Mouse (Mus musculus) heart, embryonic 15.5 days (tissue): ENCODE measurements around the gene Cga. TPM values are rescaled to one million over a fixed set of nuclear protein-coding genes. Genes with fewer than 3 reads are reported as not detected.
A peak's percentile ranks its signal among the peaks of the same experiment; 100 is the strongest.
"Not testable (repeated sequence)": the region's sequence is repeated elsewhere in the genome, so short reads cannot be mapped to it uniquely, and the experiment has no call there.

Experiments used
- ATAC-seq: fragments of 200-750 bp; cut with Nextera tagmentation; replicated peaks from 2 replicates; pipeline ENCODE4 v1.8.0; 2017; ENCODE audit warnings: low read depth, moderate TSS enrichment; ENCODE audit not compliant: insufficient number of reproducible peaks, insufficient read depth, low FRiP score
- H3K27ac ChIP-seq: fragments of 300-500 bp; sonication (generic); 2 replicates; pipeline ENCODE4 v1.5.1; 2015; ENCODE audit warnings: mild to moderate bottlenecking, inconsistent platforms
- H3K27me3 ChIP-seq: fragments of 300-500 bp; sonication (generic); 2 replicates; pipeline ENCODE4 v1.6.1; 2015; ENCODE audit warnings: inconsistent platforms
- H3K36me3 ChIP-seq: fragments of 300-500 bp; sonication (generic); 2 replicates; pipeline ENCODE4 v1.6.1; 2015; ENCODE audit warnings: mild to moderate bottlenecking, inconsistent platforms
- H3K4me1 ChIP-seq: fragments of 300-500 bp; sonication (generic); replicated peaks from 2 replicates; pipeline ENCODE4 v1.6.1; 2015; ENCODE audit warnings: inconsistent platforms
- H3K4me2 ChIP-seq: fragments of 300-500 bp; sonication (generic); 2 replicates; pipeline ENCODE4 v1.6.1; 2015; ENCODE audit warnings: inconsistent platforms, mild to moderate bottlenecking, moderate library complexity
- H3K4me3 ChIP-seq: fragments of 300-500 bp; sonication (generic); 2 replicates; pipeline ENCODE4 v1.5.1; 2015; ENCODE audit warnings: mild to moderate bottlenecking, inconsistent platforms
- H3K9ac ChIP-seq: fragments of 300-500 bp; sonication (generic); 2 replicates; pipeline ENCODE4 v1.6.1; 2015; ENCODE audit warnings: mild to moderate bottlenecking, inconsistent platforms
- H3K9me3 ChIP-seq: fragments of 300-500 bp; sonication (generic); replicated peaks from 2 replicates; pipeline ENCODE4 v1.6.1; 2016; ENCODE audit warnings: inconsistent platforms
- WGBS: fragments of 180-500 bp; shearing (Covaris S2); methylation state at CpG from one replicate; pipeline ENCODE4 v1.1.7; 2015; ENCODE audit warnings: mixed read lengths; 5-methylcytosine and 5-hydroxymethylcytosine counted together
- polyA plus RNA-seq: library from polyadenylated mRNA; unstranded; fragments of >200 nt; fragmentation: Nextera tagmentation; extraction: Ambion mirVana; gene quantifications from 2 replicates; pipeline ENCODE4 v1.2.1, GENCODE M21; 2015

The Cga gene
- polyA plus RNA-seq, 1 experiment from 2014 or later: not detected

DNA sequence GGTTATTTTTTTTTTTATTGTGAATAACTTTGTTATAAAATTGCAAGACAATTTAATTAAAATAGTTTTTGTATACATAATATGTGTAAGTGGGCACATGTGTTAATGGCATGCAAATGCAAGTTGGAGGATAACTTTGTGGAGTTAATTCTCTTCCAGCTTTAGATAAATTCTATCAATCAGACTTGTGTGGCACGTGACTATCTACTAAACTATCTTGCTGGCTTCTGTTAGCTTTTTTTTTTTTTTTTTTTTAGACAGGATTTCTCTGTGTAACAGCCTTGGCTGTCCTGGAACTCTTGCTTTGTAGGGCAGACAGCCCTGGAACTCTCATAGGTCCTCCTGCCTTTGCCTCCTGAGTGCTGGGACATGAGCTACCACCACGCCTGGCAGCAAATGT, 4.9 kb downstream of the Cga start:
- no peak overlapping the region for H3K9ac ChIP-seq
- whole genome bisulfite sequencing: 62% methylated on average over 2 of the region's 2 CpGs

DNA sequence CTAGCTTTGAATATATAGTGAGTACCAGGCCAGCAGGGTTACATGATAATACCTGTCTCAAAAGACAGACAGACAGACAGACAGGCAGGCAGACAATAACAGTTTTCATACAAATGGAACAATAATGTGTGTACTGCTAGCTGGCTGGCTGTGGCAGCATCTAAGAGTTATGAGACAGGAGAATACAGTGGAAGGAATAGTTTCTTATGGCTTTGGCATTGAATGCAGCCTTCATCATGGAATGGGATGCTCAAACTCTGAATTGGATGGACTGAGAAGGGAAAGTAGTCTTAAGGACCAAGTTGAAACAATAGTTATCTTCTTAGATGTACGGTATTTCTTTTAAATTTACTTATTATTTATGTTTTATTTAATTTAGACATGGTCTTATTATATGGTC, 5.7 kb downstream of the Cga start:
- WGBS: 91% methylated on average over 1 of the region's 1 CpGs
- Histone ChIP-seq H3K4me3 (no peak overlapping the region), H3K9me3 (no peaks in the 10 kb centered on the region), H3K36me3 (no peaks in the 10 kb centered on the region), H3K27me3 (no peaks in the 10 kb centered on the region), H3K4me2 (no peak overlapping the region), H3K4me1 (no peaks in the 10 kb centered on the region), H3K27ac (no peak overlapping the region), H3K9ac (no peak overlapping the region)
- ATAC-seq: no peak

More for the DNA sequence above, 4.9 kb downstream of the Cga start:
- no peak for ATAC-seq
- no peaks in the 10 kb centered on the region for H3K36me3 ChIP-seq
- no peaks in the 10 kb centered on the region for H3K9me3 ChIP-seq
- H3K4me2 ChIP-seq: no peak overlapping the region
- H3K4me3 ChIP-seq: no peak overlapping the region
- H3K4me1 ChIP-seq: no peaks in the 10 kb centered on the region
- no peak overlapping the region for H3K27ac ChIP-seq
- H3K27me3 ChIP-seq: no peaks in the 10 kb centered on the region

DNA sequence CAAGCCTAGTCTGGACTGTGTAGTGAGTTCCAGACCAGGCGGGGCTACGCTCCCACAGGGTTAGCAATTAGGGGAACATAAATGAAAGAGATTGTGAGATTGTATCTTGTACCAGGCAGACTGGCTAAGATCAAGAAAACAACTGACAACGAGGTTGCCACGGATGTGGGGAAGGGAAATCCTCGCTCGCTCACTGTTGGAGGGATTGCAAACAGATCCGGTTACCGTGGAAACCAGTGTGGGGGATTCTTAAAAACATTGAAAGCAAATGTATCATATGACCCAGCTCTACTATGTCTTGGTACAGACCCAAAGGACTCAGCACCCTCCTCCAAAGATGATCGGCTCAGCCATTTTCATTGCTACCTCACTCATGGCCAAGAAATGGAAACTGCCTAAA, 6.6 kb downstream of the Cga start:
- Histone ChIP-seq H3K4me1 (no peaks in the 10 kb centered on the region), H3K9me3 (no peaks in the 10 kb centered on the region), H3K4me3 (no peak overlapping the region), H3K4me2 (peak overlapping the region; percentile 21; the same call in 1 of the 2 replicates), H3K27me3 (no peaks in the 10 kb centered on the region), H3K36me3 (no peaks in the 10 kb centered on the region), H3K9ac (no peak overlapping the region), H3K27ac (no peak overlapping the region)
- 50% methylated on average over 9 of the region's 9 CpGs for WGBS
- no peak for ATAC-seq

DNA sequence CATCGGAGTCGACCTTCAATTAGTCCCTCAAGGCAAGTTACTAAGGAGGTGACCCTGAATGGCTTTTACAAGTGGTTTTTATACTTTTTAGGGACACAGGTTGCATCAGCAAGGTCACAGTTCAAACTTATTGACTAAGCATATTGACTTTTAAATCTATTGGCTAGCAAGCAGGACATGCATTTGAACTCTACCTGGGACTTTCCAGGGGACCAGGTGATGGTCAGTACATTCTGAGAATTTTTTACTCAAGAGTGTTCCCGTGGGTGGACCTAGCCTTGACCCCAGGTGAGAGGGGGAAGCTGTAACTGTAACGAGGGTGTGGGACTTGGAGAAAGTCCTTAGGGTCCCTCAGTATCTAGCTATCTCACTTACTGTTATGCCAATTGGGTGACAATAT, 7.6 kb downstream of the Cga start:
- no peaks in the 10 kb centered on the region for H3K36me3 ChIP-seq
- H3K4me2 ChIP-seq: no peak overlapping the region
- 70% methylated on average over 4 of the region's 4 CpGs for WGBS
- no peak overlapping the region for H3K4me3 ChIP-seq
- no peaks in the 10 kb centered on the region for H3K4me1 ChIP-seq
- no peak overlapping the region for H3K9ac ChIP-seq
- no peak overlapping the region for H3K27ac ChIP-seq
- ATAC-seq: no peak
- H3K9me3 ChIP-seq: no peaks in the 10 kb centered on the region
- H3K27me3 ChIP-seq: no peaks in the 10 kb centered on the region

- not testable (repeated sequence) for H3K36me3 ChIP-seq, H3K27me3 ChIP-seq, H3K9me3 ChIP-seq, H3K4me2 ChIP-seq, H3K9ac ChIP-seq, H3K4me1 ChIP-seq, H3K4me3 ChIP-seq, H3K27ac ChIP-seq, ATAC-seq
- 50% methylated on average over 3 of the region's 3 CpGs for WGBS
Measured at GRCm38 (mm10) chr4:34901582-34901981, 8.0 kb downstream of the Cga start.

GRCm38 (mm10) chr4:34905396-34905795, 11.8 kb downstream of the Cga start:
- Histone ChIP-seq H3K9ac (no peak overlapping the region), H3K27ac (no peak overlapping the region), H3K4me3 (no peak overlapping the region), H3K4me1 (0 out of 2 replicates have a peak, but pooled peaks cover 4% of the 10 kb centered on the region), H3K4me2 (no peak overlapping the region), H3K9me3 (no peaks in the 10 kb centered on the region), H3K36me3 (no peaks in the 10 kb centered on the region), H3K27me3 (no peaks in the 10 kb centered on the region)
- no peak for ATAC-seq
- WGBS: 66% methylated on average over 5 of the region's 5 CpGs

DNA sequence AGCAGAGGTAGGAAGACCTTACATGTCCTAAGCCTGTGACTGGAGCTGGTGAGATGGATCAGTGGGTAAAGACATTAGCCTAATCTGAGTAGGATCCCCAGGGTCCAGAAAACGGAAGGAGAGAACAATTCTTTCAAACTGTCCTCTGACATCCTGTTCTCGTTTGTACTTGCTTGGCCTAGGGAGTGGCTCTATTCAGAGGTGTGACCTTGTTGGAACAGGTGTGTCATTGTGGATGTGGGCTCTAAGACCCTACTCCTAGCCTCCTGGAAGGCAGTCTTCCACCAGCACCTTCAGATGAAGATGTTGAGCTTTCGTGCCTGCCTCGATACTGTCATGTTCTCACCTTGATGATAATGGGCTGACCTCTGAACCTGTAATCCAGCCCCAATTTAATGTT, 12.6 kb downstream of the Cga start:
- 0 out of 2 replicates have a peak, but pooled peaks cover 4% of the 10 kb centered on the region for H3K4me1 ChIP-seq
- ATAC-seq: no peak
- H3K27me3 ChIP-seq: no peaks in the 10 kb centered on the region
- no peaks in the 10 kb centered on the region for H3K36me3 ChIP-seq
- H3K27ac ChIP-seq: no peak overlapping the region
- H3K4me3 ChIP-seq: no peak overlapping the region
- 75% methylated on average over 4 of the region's 4 CpGs for WGBS
- no peaks in the 10 kb centered on the region for H3K9me3 ChIP-seq
- H3K4me2 ChIP-seq: no peak overlapping the region
- no peak overlapping the region for H3K9ac ChIP-seq

DNA sequence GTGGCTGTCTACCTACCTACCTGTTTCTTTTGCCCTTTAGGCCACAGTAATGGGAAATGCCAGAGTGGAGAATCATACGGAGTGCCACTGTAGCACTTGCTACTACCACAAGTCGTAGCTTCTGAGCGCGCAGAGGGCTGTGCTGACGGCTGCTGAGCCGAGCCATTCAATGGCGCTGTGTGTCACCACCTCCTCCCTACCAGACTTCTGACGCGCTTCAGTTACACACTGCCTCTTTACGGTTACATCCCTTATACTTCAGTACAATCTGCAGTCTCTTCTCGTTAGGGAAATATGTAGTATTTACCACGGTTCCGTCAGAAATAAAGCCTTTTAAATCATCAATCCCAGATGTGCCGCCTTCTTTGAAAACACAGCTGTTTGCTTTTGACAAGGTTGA, 13.4 kb downstream of the Cga start:
- Histone ChIP-seq H3K27me3 (no peaks in the 10 kb centered on the region), H3K9ac (no peak overlapping the region), H3K27ac (no peak overlapping the region), H3K4me1 (0 out of 2 replicates have a peak, but pooled peaks cover 4% of the 10 kb centered on the region), H3K4me3 (no peak overlapping the region), H3K9me3 (no peaks in the 10 kb centered on the region), H3K4me2 (peak overlapping the region; percentile 11; the same call in 1 of the 2 replicates), H3K36me3 (no peaks in the 10 kb centered on the region)
- ATAC-seq: no peak
- 37% methylated on average over 14 of the region's 14 CpGs for WGBS

DNA sequence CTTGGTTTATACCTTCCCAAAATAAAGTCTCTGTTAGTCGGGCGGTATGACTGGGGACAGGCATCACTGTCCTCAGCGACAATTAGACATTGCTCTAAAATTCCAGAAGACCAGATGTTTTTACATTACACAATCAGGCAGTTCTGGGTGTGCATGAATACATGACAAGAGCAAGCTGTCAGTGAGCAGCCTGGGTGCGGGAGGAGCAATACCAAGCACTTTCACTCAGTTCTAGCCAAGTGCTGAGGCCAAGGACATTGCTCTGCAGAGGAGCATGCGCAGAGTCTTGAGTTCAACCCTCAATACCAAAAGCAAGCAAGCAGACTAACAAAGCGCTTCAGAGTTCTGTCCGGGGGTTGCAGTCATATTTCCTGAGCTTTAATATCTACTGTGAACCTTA, 14.5 kb downstream of the Cga start:
- 0 out of 2 replicates have a peak, but pooled peaks cover 4% of the 10 kb centered on the region for H3K4me1 ChIP-seq
- no peak overlapping the region for H3K4me3 ChIP-seq
- no peak overlapping the region for H3K27ac ChIP-seq
- no peak overlapping the region for H3K9ac ChIP-seq
- H3K36me3 ChIP-seq: no peaks in the 10 kb centered on the region
- no peak overlapping the region for H3K4me2 ChIP-seq
- H3K27me3 ChIP-seq: no peaks in the 10 kb centered on the region
- no peak for ATAC-seq
- no peaks in the 10 kb centered on the region for H3K9me3 ChIP-seq
- WGBS: 70% methylated on average over 7 of the region's 7 CpGs

DNA sequence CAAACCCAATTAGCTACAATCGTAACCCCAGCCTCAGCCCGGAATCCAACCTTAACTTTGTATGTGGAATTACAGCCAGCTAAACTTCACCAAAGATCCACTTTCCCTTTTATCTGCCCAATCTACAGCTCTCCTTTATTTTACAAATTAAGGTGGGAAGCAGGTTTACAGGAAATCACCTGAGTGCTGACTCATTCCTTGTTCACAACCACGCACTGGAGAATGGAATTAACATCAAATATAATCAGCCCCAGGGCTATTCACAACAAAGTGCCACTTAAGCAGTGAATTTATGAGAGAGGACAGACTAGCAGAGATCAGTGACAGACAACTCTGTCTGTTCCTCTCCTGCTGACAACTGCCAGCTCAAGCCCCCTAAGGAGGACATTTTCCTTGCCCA, 17.8 kb downstream of the Cga start:
- Histone ChIP-seq H3K9me3 (no peaks in the 10 kb centered on the region), H3K4me2 (no peak overlapping the region), H3K27ac (no peak overlapping the region), H3K27me3 (no peaks in the 10 kb centered on the region), H3K4me3 (no peak overlapping the region), H3K4me1 (0 out of 2 replicates have a peak, but pooled peaks cover 4% of the 10 kb centered on the region), H3K9ac (no peak overlapping the region), H3K36me3 (no peaks in the 10 kb centered on the region)
- 64% methylated on average over 3 of the region's 3 CpGs for WGBS
- ATAC-seq: no peak

DNA sequence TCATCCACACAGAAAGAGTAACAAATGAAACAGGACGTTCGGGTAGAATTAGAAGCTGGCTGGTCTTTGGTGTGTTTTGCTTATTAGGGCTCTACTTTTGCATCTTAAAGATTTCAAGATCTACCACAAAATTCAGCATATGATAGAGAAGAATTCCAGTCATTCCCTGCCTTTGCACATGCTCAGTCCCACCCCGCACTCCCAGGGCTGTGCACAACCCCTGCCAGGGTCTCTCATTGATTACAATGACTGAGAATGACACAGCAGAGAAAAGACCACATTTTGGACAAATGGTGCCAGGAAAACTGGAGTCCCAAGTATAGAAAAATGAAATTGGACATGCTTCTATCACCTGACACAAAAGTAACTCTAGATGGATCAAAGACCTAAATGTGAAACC, 18.6 kb downstream of the Cga start:
- H3K27ac ChIP-seq: no peak overlapping the region

DNA sequence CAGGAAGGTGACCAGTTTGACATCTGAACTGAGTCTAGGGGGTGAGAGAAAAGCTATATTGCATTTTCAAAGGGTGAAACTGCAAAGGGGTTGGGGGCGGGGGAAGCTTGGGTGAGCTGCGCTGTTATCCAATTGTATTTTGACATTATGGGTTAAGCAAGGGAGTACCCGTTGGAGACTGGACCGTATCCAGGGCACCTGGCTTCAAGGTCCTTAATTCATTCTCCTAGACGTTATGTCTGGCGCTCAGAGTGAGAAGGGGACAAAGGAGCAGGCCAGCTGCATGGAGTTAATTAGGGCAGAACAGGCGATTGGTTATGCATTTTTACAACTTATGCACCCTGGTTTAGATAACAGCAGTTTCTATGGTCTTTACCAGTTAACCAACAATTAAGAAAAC, 23.8 kb downstream of the Cga start:
- ATAC-seq: no peak
- H3K9me3 ChIP-seq: no peaks in the 10 kb centered on the region
- H3K27me3 ChIP-seq: no peaks in the 10 kb centered on the region
- H3K4me2 ChIP-seq: no peak overlapping the region
- no peaks in the 10 kb centered on the region for H3K4me1 ChIP-seq
- no peaks in the 10 kb centered on the region for H3K36me3 ChIP-seq
- no peak overlapping the region for H3K27ac ChIP-seq
- no peak overlapping the region for H3K9ac ChIP-seq
- WGBS: 80% methylated on average over 7 of the region's 7 CpGs
- no peak overlapping the region for H3K4me3 ChIP-seq

More for the DNA sequence above, 18.6 kb downstream of the Cga start:
- Histone ChIP-seq H3K9me3 (no peaks in the 10 kb centered on the region), H3K4me1 (no peaks in the 10 kb centered on the region), H3K4me2 (no peak overlapping the region), H3K9ac (no peak overlapping the region), H3K27me3 (no peaks in the 10 kb centered on the region), H3K36me3 (no peaks in the 10 kb centered on the region), H3K4me3 (no peak overlapping the region)
- no peak for ATAC-seq
- WGBS: 81% methylated on average over 3 of the region's 3 CpGs
